Mouse (Mus musculus) stomach, embryonic 16.5 days (tissue): ENCODE measurements around the gene Fam83g. TPM values are rescaled to one million over a fixed set of nuclear protein-coding genes. Genes with fewer than 3 reads are reported as not detected.

Source experiments
- ATAC-seq: fragments of 200-750 bp; cut with Nextera tagmentation; 2 replicates; pipeline ENCODE4 v1.8.0; 2017; ENCODE audit warnings: moderate number of reproducible peaks, moderate TSS enrichment; ENCODE audit not compliant: insufficient read depth, low FRiP score
- H3K27ac ChIP-seq: fragments of 300-500 bp; sonication (generic); 2 replicates; pipeline ENCODE4 v1.5.1; 2014; ENCODE audit warnings: low read length
- H3K27me3 ChIP-seq: fragments of 300-500 bp; sonication (generic); 2 replicates; pipeline ENCODE4 v1.6.1; 2014; ENCODE audit warnings: low read length, control low read depth, mixed read lengths; ENCODE audit not compliant: control insufficient read depth, insufficient read depth
- H3K36me3 ChIP-seq: fragments of 300-500 bp; sonication (generic); 2 replicates; pipeline ENCODE4 v1.6.1; 2014; ENCODE audit warnings: low read length; ENCODE audit not compliant: control insufficient read depth, insufficient read depth
- H3K4me1 ChIP-seq: fragments of 300-500 bp; sonication (generic); 2 replicates; pipeline ENCODE4 v1.6.1; 2014; ENCODE audit warnings: low read length, control low read depth, mixed read lengths; ENCODE audit not compliant: control insufficient read depth, insufficient read depth
- H3K4me2 ChIP-seq: fragments of 300-500 bp; sonication (generic); 2 replicates; pipeline ENCODE4 v1.6.1; 2014; ENCODE audit warnings: low read depth, low read length, mixed read lengths
- H3K4me3 ChIP-seq: fragments of 300-500 bp; sonication (generic); replicated peaks from 2 replicates; pipeline ENCODE4 v1.5.1; 2014; ENCODE audit warnings: mild to moderate bottlenecking, low read length
- H3K9ac ChIP-seq: fragments of 300-500 bp; sonication (generic); 2 replicates; pipeline ENCODE4 v1.6.1; 2014; ENCODE audit warnings: low read length
- H3K9me3 ChIP-seq: fragments of 300-500 bp; sonication (generic); replicated peaks from 2 replicates; pipeline ENCODE4 v1.6.1; 2016; ENCODE audit warnings: low read length, control low read depth; ENCODE audit not compliant: control insufficient read depth
- WGBS: fragments of 180-500 bp; shearing (Covaris S2); extraction: QIAGEN DNeasy Blood & Tissue Kit; methylation state at CpG from one replicate; pipeline ENCODE4 v1.1.7; 2014; 5-methylcytosine and 5-hydroxymethylcytosine counted together
- polyA plus RNA-seq: library from polyadenylated mRNA; unstranded; fragments of >200 nt; fragmentation: Nextera tagmentation; extraction: Ambion mirVana; gene quantifications from 2 replicates; pipeline ENCODE4 v1.2.1, GENCODE M21; 2015

Fam83g gene
- polyA plus RNA-seq, 1 experiment from 2014 or later: 6.1 TPM

DNA sequence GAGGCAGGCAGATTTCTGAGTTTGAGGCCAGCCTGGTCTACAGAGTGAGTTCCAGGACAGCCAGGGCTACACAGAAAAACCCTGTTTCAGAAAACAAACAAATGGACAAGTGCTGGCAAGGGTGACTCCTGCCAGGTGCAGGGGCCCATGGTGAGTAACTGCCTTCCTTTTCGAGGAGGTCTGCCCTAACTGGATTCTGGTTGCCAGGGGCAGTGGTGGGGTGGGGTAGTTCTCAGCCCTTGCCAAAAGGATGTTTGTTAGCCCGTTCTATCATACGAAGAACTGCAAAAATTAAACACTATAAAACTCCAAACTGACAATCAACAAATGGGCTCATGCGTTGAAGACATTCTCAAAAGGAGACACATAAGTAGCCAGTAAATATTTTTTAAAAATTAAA is 34.3 kb upstream of the Fam83g start:
- WGBS: 85% methylated on average over 4 of the region's 4 CpGs
- Histone ChIP-seq H3K4me2 (no peak overlapping the region), H3K27ac (no peak overlapping the region), H3K36me3 (no peaks in the 10 kb centered on the region), H3K9me3 (no peaks in the 10 kb centered on the region), H3K9ac (no peak overlapping the region), H3K27me3 (no peaks in the 10 kb centered on the region), H3K4me1 (peaks cover 7% of the 10 kb centered on the region; the same call in 1 of the 2 replicates), H3K4me3 (no peak overlapping the region)
- no peak for ATAC-seq

DNA sequence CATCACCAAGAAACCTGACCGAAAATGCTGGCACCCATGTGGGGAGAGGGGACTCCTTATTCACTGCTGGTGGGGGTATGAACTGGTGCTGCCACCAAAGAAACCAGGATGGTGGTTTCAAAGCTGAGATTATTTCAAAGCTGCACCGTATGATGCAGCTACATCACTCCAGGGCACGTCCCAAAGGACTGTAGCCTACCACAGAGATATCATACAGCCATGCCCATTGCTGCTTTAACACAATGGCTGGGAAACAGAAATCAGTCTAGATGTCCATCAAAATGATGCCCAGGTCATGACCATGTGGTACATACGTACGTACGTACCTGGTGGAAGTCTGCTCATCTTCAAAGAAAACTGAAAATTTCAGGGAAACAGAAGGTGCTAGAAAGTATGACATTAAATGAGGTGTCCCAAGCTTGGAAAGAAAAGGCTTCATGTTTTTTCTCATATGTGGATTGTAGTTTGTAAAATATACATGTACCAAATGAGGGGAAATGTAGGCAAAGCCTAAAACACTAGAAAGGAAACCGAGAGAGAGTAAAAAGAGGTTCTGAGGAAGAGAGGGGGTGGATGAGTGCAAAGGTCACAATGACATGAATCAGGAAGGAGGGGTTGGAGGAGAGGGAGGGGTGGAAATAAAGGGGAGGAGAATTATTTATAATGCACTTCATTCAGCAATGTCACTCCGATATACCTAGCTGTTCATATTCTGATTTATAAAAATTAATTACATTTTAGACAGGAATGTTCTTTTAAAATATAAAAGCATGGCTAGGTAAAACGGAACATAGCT is 33.2 kb upstream of the Fam83g start:
- no peaks in the 10 kb centered on the region for H3K36me3 ChIP-seq
- WGBS: 81% methylated on average over 9 of the region's 9 CpGs
- no peak overlapping the region for H3K27ac ChIP-seq
- no peaks in the 10 kb centered on the region for H3K27me3 ChIP-seq
- no peaks in the 10 kb centered on the region for H3K4me1 ChIP-seq
- ATAC-seq: no peak
- no peak overlapping the region for H3K4me2 ChIP-seq
- no peak overlapping the region for H3K9ac ChIP-seq
- H3K9me3 ChIP-seq: no peaks in the 10 kb centered on the region
- no peak overlapping the region for H3K4me3 ChIP-seq

DNA sequence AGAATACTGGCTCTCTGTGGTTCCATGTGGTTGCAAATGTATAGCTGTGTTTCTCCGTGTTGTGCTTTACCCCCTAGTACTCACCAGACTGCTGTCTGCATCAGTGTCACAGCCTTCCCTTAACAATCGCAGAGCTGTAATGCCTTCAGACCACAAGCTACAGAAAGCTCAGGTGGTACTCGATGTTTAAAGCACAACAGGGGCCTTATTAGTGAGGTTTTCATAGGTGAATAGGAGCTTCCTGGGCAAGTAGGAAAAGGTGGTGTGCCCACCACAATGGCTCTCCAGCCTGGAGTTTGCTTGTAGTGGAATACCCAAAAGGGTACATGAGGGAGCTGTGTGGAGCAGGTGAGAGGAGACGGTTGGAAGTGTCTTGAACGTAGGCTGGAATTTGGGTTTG is 31.7 kb upstream of the Fam83g start:
- no peak overlapping the region for H3K4me2 ChIP-seq
- H3K27ac ChIP-seq: no peak overlapping the region
- WGBS: 83% methylated on average over 5 of the region's 5 CpGs
- no peaks in the 10 kb centered on the region for H3K9me3 ChIP-seq
- no peak overlapping the region for H3K9ac ChIP-seq
- no peaks in the 10 kb centered on the region for H3K27me3 ChIP-seq
- H3K4me3 ChIP-seq: no peak overlapping the region
- ATAC-seq: no peak
- no peaks in the 10 kb centered on the region for H3K36me3 ChIP-seq
- H3K4me1 ChIP-seq: no peaks in the 10 kb centered on the region

DNA sequence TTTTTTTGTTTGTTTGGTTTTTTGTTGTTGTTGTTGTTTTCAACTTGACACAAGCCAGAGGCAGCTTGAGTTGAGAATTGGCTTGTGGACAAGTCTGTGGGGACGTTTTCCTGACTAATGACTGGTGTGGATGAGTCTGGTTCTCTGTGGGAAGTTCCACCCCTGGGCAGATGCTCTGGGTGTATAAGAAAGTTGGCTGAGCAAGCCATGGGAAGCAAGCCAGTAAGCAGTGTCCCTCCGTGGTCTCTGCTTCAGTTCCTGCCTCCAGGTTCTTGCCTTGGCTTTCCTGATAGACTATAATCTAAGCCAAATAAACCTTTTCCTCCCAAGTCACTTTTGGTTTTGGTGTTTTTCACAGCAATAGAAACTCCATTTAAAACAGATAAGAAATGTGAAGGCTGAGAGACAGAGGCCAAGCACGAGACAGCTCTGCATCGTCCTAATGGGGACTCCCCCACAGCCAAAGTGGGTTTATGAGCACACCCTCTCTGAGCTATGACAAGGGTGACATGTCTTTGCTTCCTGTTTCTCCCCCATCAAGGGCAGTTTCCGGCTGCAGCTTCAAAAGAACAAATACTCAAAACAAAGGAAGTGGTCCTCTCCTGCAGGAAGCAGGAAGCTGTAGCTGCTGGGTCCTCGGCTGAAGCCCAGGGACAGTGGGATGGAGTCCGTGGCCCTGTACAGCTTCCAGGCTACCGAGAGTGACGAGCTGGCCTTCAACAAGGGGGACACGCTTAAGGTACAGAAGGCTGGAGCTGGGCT is 31.0 kb upstream of the Fam83g start, which contains the start of gene Grap:
Gene Grap (plus strand): TSS at position 580 of the 762 bp plus-strand sequence.
- Histone ChIP-seq H3K4me1 (no peaks in the 10 kb centered on the region), H3K9ac (no peak within 1 kb of the TSS; the same call in none of the 2 replicates), H3K4me2 (no peak within 1 kb of the TSS), H3K27ac (no peak within 1 kb of the TSS), H3K36me3 (no peaks in the 10 kb centered on the region), H3K27me3 (no peaks in the 10 kb centered on the region), H3K4me3 (peak within 1 kb of the TSS; percentile 26), H3K9me3 (no peaks in the 10 kb centered on the region)
- no peak for ATAC-seq
- WGBS: 62% methylated on average over 10 of the region's 10 CpGs

DNA sequence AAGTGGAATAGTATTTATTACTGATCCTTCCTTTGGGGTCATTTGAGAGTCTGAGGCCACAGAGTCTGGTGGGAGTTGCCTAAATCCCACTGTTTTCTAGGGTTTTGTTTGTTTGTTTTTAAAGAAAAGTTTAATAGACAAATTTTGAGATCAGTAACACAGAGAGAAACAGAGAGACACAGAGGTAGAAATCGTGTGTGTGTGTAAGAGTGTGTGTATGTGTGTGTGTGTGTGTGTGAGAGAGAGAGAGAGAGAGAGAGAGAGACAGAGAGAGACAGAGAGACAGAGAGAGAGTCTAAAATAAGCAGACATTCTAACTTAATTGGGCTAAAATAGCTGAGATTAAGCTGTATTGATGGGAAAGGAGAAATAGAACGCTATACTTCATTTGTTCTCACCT is 30.3 kb upstream of the Fam83g start:
- WGBS: 67% methylated on average over 2 of the region's 2 CpGs
- Histone ChIP-seq H3K4me3 (peak overlapping the region; percentile 26), H3K36me3 (no peaks in the 10 kb centered on the region), H3K4me1 (no peaks in the 10 kb centered on the region), H3K9ac (no peak overlapping the region), H3K9me3 (no peaks in the 10 kb centered on the region), H3K27me3 (no peaks in the 10 kb centered on the region), H3K27ac (no peak overlapping the region), H3K4me2 (no peak overlapping the region)
- ATAC-seq: no peak

DNA sequence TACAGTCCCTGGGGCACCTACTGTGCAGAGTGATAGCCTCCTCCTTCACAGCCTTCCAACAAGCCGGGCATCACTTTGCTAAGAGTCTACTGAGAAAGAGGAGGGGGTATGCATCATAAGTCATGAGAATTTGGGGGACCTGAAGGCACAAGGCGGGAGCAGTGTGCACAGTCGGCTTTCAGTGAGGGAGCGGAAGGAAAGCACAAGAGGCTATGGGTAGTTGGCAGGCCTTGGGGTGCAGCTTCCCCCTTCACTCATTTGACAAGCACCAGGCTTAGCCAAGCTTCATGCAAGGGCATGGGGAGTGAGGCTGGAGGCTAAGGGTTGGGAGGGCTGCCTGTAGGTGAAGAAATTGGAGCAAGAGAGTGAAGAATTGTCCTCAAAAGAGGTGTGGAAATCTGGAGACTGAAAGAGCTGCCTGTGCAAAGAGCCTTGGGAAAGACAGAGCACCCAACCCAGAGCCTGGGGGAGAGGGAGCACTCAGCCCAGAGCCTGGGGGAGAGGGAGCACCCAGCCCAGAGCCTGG is 29.0 kb upstream of the Fam83g start:
- no peaks in the 10 kb centered on the region for H3K9me3 ChIP-seq
- no peak for ATAC-seq
- H3K36me3 ChIP-seq: no peaks in the 10 kb centered on the region
- H3K9ac ChIP-seq: no peak overlapping the region
- H3K4me3 ChIP-seq: no peak overlapping the region
- no peaks in the 10 kb centered on the region for H3K27me3 ChIP-seq
- no peak overlapping the region for H3K27ac ChIP-seq
- no peak overlapping the region for H3K4me2 ChIP-seq
- 84% methylated on average over 4 of the region's 4 CpGs for WGBS
- H3K4me1 ChIP-seq: no peaks in the 10 kb centered on the region

DNA sequence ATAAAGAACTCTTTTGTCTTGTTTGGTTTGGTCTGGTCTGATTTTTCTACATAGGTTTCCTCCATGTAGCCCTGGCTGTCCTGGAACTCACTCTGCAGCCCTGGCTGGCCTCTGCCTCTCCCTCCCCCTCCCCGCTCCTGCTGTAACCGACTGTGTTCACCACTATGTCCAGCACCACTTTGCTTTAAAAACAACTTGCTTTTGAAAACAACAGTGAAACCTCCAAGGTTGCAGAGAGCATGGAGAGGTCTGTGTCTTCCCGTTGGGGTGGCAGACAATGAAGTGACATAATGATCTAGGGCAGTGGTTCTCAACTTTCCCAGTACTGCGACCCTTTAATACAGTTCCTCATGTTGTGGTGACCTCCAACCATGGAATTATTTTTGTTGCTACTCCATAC is 28.2 kb upstream of the Fam83g start:
- H3K27me3 ChIP-seq: no peaks in the 10 kb centered on the region
- no peak overlapping the region for H3K4me3 ChIP-seq
- ATAC-seq: no peak
- WGBS: 63% methylated on average over 4 of the region's 4 CpGs
- no peak overlapping the region for H3K9ac ChIP-seq
- no peak overlapping the region for H3K27ac ChIP-seq
- no peaks in the 10 kb centered on the region for H3K9me3 ChIP-seq
- no peak overlapping the region for H3K4me2 ChIP-seq
- H3K4me1 ChIP-seq: no peaks in the 10 kb centered on the region
- no peaks in the 10 kb centered on the region for H3K36me3 ChIP-seq

DNA sequence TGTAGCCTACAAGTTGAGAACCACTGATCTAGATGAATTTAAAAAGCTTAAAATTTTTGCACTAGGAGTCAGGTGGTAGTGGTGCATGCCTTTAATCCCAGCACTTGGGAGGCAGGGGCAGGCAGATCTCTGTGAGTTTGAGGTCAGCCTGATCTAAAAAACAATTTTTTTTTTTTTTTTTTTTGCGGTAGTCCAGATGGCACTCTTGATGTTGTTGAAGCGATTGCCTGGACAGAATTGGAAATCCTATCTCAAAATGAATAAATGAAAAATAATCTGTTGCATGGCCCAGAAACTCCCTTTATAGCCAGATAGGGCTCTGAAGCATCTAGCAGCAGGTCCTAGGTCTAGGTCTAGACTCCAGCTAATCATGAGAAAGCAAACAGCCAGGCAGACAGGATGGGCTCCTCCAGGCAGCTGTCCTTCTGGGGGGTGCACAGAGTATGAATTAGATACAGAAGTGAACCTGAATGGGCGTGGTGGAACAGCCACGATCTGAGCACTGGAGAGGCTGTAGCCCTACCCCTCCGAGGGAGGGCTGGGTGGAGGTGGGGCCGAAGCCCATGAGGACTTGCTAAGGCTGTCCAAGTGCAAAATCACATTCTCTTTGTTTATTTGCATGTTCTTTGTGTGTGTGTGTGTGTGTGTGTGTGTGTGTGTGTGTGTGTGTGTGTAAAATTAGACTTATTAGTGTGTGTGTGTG is 27.6 kb upstream of the Fam83g start:
- Histone ChIP-seq H3K4me2 (no peak overlapping the region), H3K9me3 (no peaks in the 10 kb centered on the region), H3K27ac (no peak overlapping the region), H3K4me3 (no peak overlapping the region), H3K9ac (no peak overlapping the region), H3K4me1 (no peaks in the 10 kb centered on the region), H3K36me3 (no peaks in the 10 kb centered on the region), H3K27me3 (no peaks in the 10 kb centered on the region)
- ATAC-seq: no peak
- WGBS: 55% methylated on average over 6 of the region's 6 CpGs

DNA sequence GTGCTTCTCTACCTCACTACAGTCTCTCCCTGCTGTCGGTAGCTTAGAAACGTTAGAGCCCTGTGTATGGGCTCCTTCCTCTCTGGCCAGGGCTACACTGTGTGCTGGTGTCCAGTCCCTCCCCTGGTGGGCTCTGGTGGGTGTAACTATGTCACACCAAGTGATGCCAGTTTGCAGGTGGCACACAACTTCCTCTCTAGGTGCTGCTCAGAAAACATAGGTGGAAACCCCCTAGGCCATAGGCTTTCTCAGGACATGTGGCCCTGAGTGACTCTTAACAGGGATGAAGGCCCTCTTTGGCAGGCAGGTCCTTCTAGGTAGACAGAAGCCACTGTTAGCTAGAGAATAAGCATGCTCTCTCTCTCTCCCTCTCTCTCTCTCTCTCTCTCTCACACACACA is 26.5 kb upstream of the Fam83g start:
- H3K27me3 ChIP-seq: no peaks in the 10 kb centered on the region
- no peaks in the 10 kb centered on the region for H3K9me3 ChIP-seq
- no peak overlapping the region for H3K27ac ChIP-seq
- no peak overlapping the region for H3K4me2 ChIP-seq
- WGBS: 64% methylated on average over 2 of the region's 2 CpGs
- no peaks in the 10 kb centered on the region for H3K4me1 ChIP-seq
- no peak overlapping the region for H3K4me3 ChIP-seq
- H3K9ac ChIP-seq: no peak overlapping the region
- H3K36me3 ChIP-seq: no peaks in the 10 kb centered on the region
- no peak for ATAC-seq
